Mouse (Mus musculus): ENCODE results near the gene Ddias.
A peak's percentile ranks its signal among the peaks of the same experiment; 100 is the strongest.

The Ddias gene

GRCm38 (mm10) chr7:92870161-92870560 is 3.9 kb downstream of the Ddias start:
- DNase-seq (ENCODE audit: inconsistent age in 2 of 2, low spot score in 1 of 2) = no peak

- DNase-seq (ENCODE audit: inconsistent age in 2 of 2, low spot score in 1 of 2) = peak in 1 of 2 experiments; percentile 74
Observed at GRCm38 (mm10) chr7:92866526-92866925, 7.5 kb downstream of the Ddias start.

- peak; percentile 10 to 67 for DNase-seq (ENCODE audit: inconsistent age in 2 of 2, low spot score in 1 of 2)
Observed at GRCm38 (mm10) chr7:92848246-92848645, 25.8 kb downstream of the Ddias start.

GRCm38 (mm10) chr7:92842254-92842653 is 31.8 kb downstream of the Ddias start:
- no peak for DNase-seq (ENCODE audit: inconsistent age in 2 of 2, low spot score in 1 of 2)

- no peak for DNase-seq (ENCODE audit: inconsistent age in 2 of 2, low spot score in 1 of 2)
Observed at GRCm38 (mm10) chr7:92837907-92838306, 36.1 kb downstream of the Ddias start.

GRCm38 (mm10) chr7:92837226-92837625 is 36.8 kb downstream of the Ddias start:
- no peak for DNase-seq (ENCODE audit: inconsistent age in 2 of 2, low spot score in 1 of 2)

- no peak for DNase-seq (ENCODE audit: inconsistent age in 2 of 2, low spot score in 1 of 2)
Observed at GRCm38 (mm10) chr7:92836447-92836846, 37.6 kb downstream of the Ddias start.

GRCm38 (mm10) chr7:92834391-92834790 is 39.7 kb downstream of the Ddias start:
- DNase-seq (ENCODE audit: inconsistent age in 2 of 2, low spot score in 1 of 2) = no peak

GRCm38 (mm10) chr7:92832395-92832794 is 41.7 kb downstream of the Ddias start:
- DNase-seq (ENCODE audit: inconsistent age in 2 of 2, low spot score in 1 of 2) = no peak

- peak in 1 of 2 experiments; percentile 52 for DNase-seq (ENCODE audit: inconsistent age in 2 of 2, low spot score in 1 of 2)
Observed at GRCm38 (mm10) chr7:92827981-92828380, 46.1 kb downstream of the Ddias start.

GRCm38 (mm10) chr7:92826248-92826647 is 47.8 kb downstream of the Ddias start:
- no peak for DNase-seq (ENCODE audit: inconsistent age in 2 of 2, low spot score in 1 of 2)

GRCm38 (mm10) chr7:92822409-92823101 is 51.5 kb downstream of the Ddias start:
- no peak for DNase-seq (ENCODE audit: inconsistent age in 2 of 2, low spot score in 1 of 2)

GRCm38 (mm10) chr7:92821871-92822270 is 52.2 kb downstream of the Ddias start:
- DNase-seq (ENCODE audit: inconsistent age in 2 of 2, low spot score in 1 of 2) = no peak

- DNase-seq (ENCODE audit: inconsistent age in 2 of 2, low spot score in 1 of 2) = no peak
Observed at GRCm38 (mm10) chr7:92820941-92821465, 53.0 kb downstream of the Ddias start.

- DNase-seq (ENCODE audit: inconsistent age in 2 of 2, low spot score in 1 of 2) = no peak
Observed at GRCm38 (mm10) chr7:92820410-92820809, 53.6 kb downstream of the Ddias start.

GRCm38 (mm10) chr7:92819656-92820055 is 54.4 kb downstream of the Ddias start:
- DNase-seq (ENCODE audit: inconsistent age in 2 of 2, low spot score in 1 of 2) = no peak

GRCm38 (mm10) chr7:92817886-92818285 is 56.2 kb downstream of the Ddias start:
- DNase-seq (ENCODE audit: inconsistent age in 2 of 2, low spot score in 1 of 2) = no peak

GRCm38 (mm10) chr7:92817242-92817641 is 56.8 kb downstream of the Ddias start:
- DNase-seq (ENCODE audit: inconsistent age in 2 of 2, low spot score in 1 of 2) = no peak

GRCm38 (mm10) chr7:92811667-92812279 is 62.3 kb downstream of the Ddias start:
- peak in 1 of 2 experiments; percentile 64 for DNase-seq (ENCODE audit: inconsistent age in 2 of 2, low spot score in 1 of 2)

Measured in adrenal gland, adult (tissue).